Mouse (Mus musculus): ENCODE measurements around the gene Rps6kb1. TPM values are rescaled to one million over a fixed set of nuclear protein-coding genes. Genes with fewer than 3 reads are reported as not detected.
A peak's percentile ranks its signal among the peaks of the same experiment; 100 is the strongest.

Gene Rps6kb1
- total and polyA plus RNA-seq, 2 experiments from 2014 or later, result 34.2 to 67.3 TPM

- 72% methylated on average over 1 of the region's 1 CpGs for WGBS
- Histone ChIP-seq H3K4me1 (ENCODE audit: insufficient read depth, low read length) (no peaks in the 10 kb centered on the region), H3K4me3 (ENCODE audit: low read length) (no peak overlapping the region), H3K36me3 (ENCODE audit: insufficient read depth, low read length) (peaks cover 15% of the 10 kb centered on the region; the same call in 1 of the 2 replicates), H3K9me3 (ENCODE audit: low read length) (no peaks in the 10 kb centered on the region), H3K4me2 (ENCODE audit: low read depth, low read length) (no peak overlapping the region), H3K9ac (replicated peaks; ENCODE audit: low read length) (no peak overlapping the region), H3K27me3 (ENCODE audit: insufficient read depth, low read length) (no peaks in the 10 kb centered on the region), H3K27ac (no peak overlapping the region)
- DNase-seq (ENCODE audit: low spot score), result no peak
- TF ChIP-seq CTCF (IDR thresholded peaks at IDR 0.05; ENCODE audit: low read depth), result no peak
- no peak for ATAC-seq
Measured at GRCm38 (mm10) chr11:86500795-86501194, 43.8 kb downstream of the Rps6kb1 start.

GRCm38 (mm10) chr11:86497908-86498307 is 46.7 kb downstream of the Rps6kb1 start:
- TF ChIP-seq CTCF (IDR thresholded peaks at IDR 0.05; ENCODE audit: low read depth), result peak; percentile 48
- H3K4me2 ChIP-seq (ENCODE audit: low read depth, low read length), result no peak overlapping the region
- WGBS, result 71% methylated on average over 3 of the region's 3 CpGs

GRCm38 (mm10) chr11:86497356-86497755 is 47.2 kb downstream of the Rps6kb1 start:
- no peaks in the 10 kb centered on the region for H3K27me3 ChIP-seq (ENCODE audit: insufficient read depth, low read length)
- H3K4me2 ChIP-seq (ENCODE audit: low read depth, low read length), result no peak overlapping the region
- no peak for TF ChIP-seq CTCF (IDR thresholded peaks at IDR 0.05; ENCODE audit: low read depth)
- WGBS, result 96% methylated on average over 1 of the region's 1 CpGs
- H3K9me3 ChIP-seq (ENCODE audit: low read length), result no peaks in the 10 kb centered on the region
- no peak overlapping the region for H3K4me3 ChIP-seq (ENCODE audit: low read length)
- H3K27ac ChIP-seq, result no peak overlapping the region
- ATAC-seq (no peak), DNase-seq (ENCODE audit: low spot score) (no peak)
- no peaks in the 10 kb centered on the region for H3K4me1 ChIP-seq (ENCODE audit: insufficient read depth, low read length)
- H3K9ac ChIP-seq (replicated peaks; ENCODE audit: low read length), result no peak overlapping the region
- H3K36me3 ChIP-seq (ENCODE audit: insufficient read depth, low read length), result peaks cover 4% of the 10 kb centered on the region; the same call in 1 of the 2 replicates

More at GRCm38 (mm10) chr11:86497908-86498307, 46.7 kb downstream of the Rps6kb1 start:
- DNase-seq (ENCODE audit: low spot score), result no peak
- Histone ChIP-seq H3K9ac (replicated peaks; ENCODE audit: low read length) (no peak overlapping the region), H3K9me3 (ENCODE audit: low read length) (no peaks in the 10 kb centered on the region), H3K36me3 (ENCODE audit: insufficient read depth, low read length) (peaks cover 6% of the 10 kb centered on the region; the same call in 1 of the 2 replicates), H3K27me3 (ENCODE audit: insufficient read depth, low read length) (no peaks in the 10 kb centered on the region), H3K4me1 (ENCODE audit: insufficient read depth, low read length) (no peaks in the 10 kb centered on the region), H3K4me3 (ENCODE audit: low read length) (no peak overlapping the region), H3K27ac (no peak overlapping the region)
- ATAC-seq, result no peak

- peaks cover 4% of the 10 kb centered on the region; the same call in 1 of the 2 replicates for H3K4me1 ChIP-seq (ENCODE audit: insufficient read depth, low read length)
- no peak for TF ChIP-seq CTCF (IDR thresholded peaks at IDR 0.05; ENCODE audit: low read depth)
- no peaks in the 10 kb centered on the region for H3K9me3 ChIP-seq (ENCODE audit: low read length)
- H3K4me3 ChIP-seq (ENCODE audit: low read length), result no peak overlapping the region
- H3K27ac ChIP-seq, result no peak overlapping the region
- no peak for ATAC-seq
- no peak overlapping the region for H3K4me2 ChIP-seq (ENCODE audit: low read depth, low read length)
- peaks cover 4% of the 10 kb centered on the region; the same call in 1 of the 2 replicates for H3K36me3 ChIP-seq (ENCODE audit: insufficient read depth, low read length)
- H3K9ac ChIP-seq (replicated peaks; ENCODE audit: low read length), result no peak overlapping the region
- DNase-seq (ENCODE audit: low spot score), result no peak
- no peaks in the 10 kb centered on the region for H3K27me3 ChIP-seq (ENCODE audit: insufficient read depth, low read length)
- WGBS, result 100% methylated on average over 1 of the region's 1 CpGs
Measured at GRCm38 (mm10) chr11:86490782-86491181, 53.8 kb downstream of the Rps6kb1 start.

GRCm38 (mm10) chr11:86484910-86485510 is 59.6 kb downstream of the Rps6kb1 start:
- peak; percentile 60 for DNase-seq (ENCODE audit: low spot score)
- Histone ChIP-seq H3K9ac (replicated peaks; ENCODE audit: low read length) (peak overlapping the region; percentile 76), H3K4me1 (ENCODE audit: insufficient read depth, low read length) (peaks cover 8% of the 10 kb centered on the region; the same call in 1 of the 2 replicates), H3K4me3 (ENCODE audit: low read length) (peak overlapping the region; percentile 72), H3K9me3 (ENCODE audit: low read length) (no peaks in the 10 kb centered on the region), H3K27ac (peak overlapping the region; percentile 86), H3K4me2 (ENCODE audit: low read depth, low read length) (peak overlapping the region; percentile 69), H3K27me3 (ENCODE audit: insufficient read depth, low read length) (no peaks in the 10 kb centered on the region), H3K36me3 (ENCODE audit: insufficient read depth, low read length) (peaks cover 4% of the 10 kb centered on the region; the same call in 1 of the 2 replicates)
- ATAC-seq, result no peak
- under 1% methylated on average over 25 of the region's 25 CpGs for WGBS
- no peak for TF ChIP-seq CTCF (IDR thresholded peaks at IDR 0.05; ENCODE audit: low read depth)

- peak; percentile 98 for DNase-seq (ENCODE audit: low spot score)
- no peaks in the 10 kb centered on the region for H3K36me3 ChIP-seq (ENCODE audit: insufficient read depth, low read length)
- H3K4me2 ChIP-seq (ENCODE audit: low read depth, low read length), result peak within 1 kb of the TSS; percentile 69
- H3K27ac ChIP-seq, result peak within 1 kb of the TSS; percentile 86
- H3K4me1 ChIP-seq (ENCODE audit: insufficient read depth, low read length), result peaks cover 8% of the 10 kb centered on the region; the same call in 1 of the 2 replicates
- peak within 1 kb of the TSS; percentile 72 for H3K4me3 ChIP-seq (ENCODE audit: low read length)
- no peak for TF ChIP-seq CTCF (IDR thresholded peaks at IDR 0.05; ENCODE audit: low read depth)
- WGBS, result under 1% methylated on average over 63 of the region's 68 CpGs
- no peaks in the 10 kb centered on the region for H3K27me3 ChIP-seq (ENCODE audit: insufficient read depth, low read length)
- H3K9me3 ChIP-seq (ENCODE audit: low read length), result no peaks in the 10 kb centered on the region
- ATAC-seq, result peak; percentile 99
- H3K9ac ChIP-seq (replicated peaks; ENCODE audit: low read length), result peak within 1 kb of the TSS; percentile 76
Measured at GRCm38 (mm10) chr11:86484101-86484868, 60.3 kb downstream of the Rps6kb1 start, which contains the start of gene Rnft1. Gene Rnft1, plus strand, starts transcription at chr11:86484657.
